Mouse (Mus musculus) neural tube, embryonic 12.5 days (tissue): ENCODE results near the gene Unkl. TPM values are rescaled to one million over a fixed set of nuclear protein-coding genes. Genes with fewer than 3 reads are reported as not detected.
A peak's percentile ranks its signal among the peaks of the same experiment; 100 is the strongest.
"Not testable (repeated sequence)": the region's sequence is repeated elsewhere in the genome, so short reads cannot be mapped to it uniquely, and the experiment has no call there.

Source experiments
- ATAC-seq: fragments of 200-750 bp; cut with Nextera tagmentation; 2 replicates; pipeline ENCODE4 v1.8.0; 2017; ENCODE audit warnings: low read depth, mild to moderate bottlenecking, moderate TSS enrichment, moderate library complexity; ENCODE audit not compliant: low FRiP score
- H3K27ac ChIP-seq: fragments of 300-500 bp; sonication (generic); 2 replicates; pipeline ENCODE4 v1.5.1; 2016
- H3K27me3 ChIP-seq: fragments of 300-500 bp; sonication (generic); replicated peaks from 2 replicates; pipeline ENCODE4 v1.6.1; 2016; ENCODE audit warnings: mild to moderate bottlenecking
- H3K36me3 ChIP-seq: fragments of 300-500 bp; sonication (generic); 2 replicates; pipeline ENCODE4 v1.6.1; 2016; ENCODE audit warnings: mild to moderate bottlenecking
- H3K4me1 ChIP-seq: fragments of 300-500 bp; sonication (generic); 2 replicates; pipeline ENCODE4 v1.6.1; 2016
- H3K4me2 ChIP-seq: fragments of 300-500 bp; sonication (generic); replicated peaks from 2 replicates; pipeline ENCODE4 v1.6.1; 2016; ENCODE audit warnings: mild to moderate bottlenecking
- H3K4me3 ChIP-seq: fragments of 300-500 bp; sonication (generic); 2 replicates; pipeline ENCODE4 v1.5.1; 2016
- H3K9ac ChIP-seq: fragments of 300-500 bp; sonication (generic); 2 replicates; pipeline ENCODE4 v1.6.1; 2016; ENCODE audit warnings: mild to moderate bottlenecking
- H3K9me3 ChIP-seq: fragments of 300-500 bp; sonication (generic); 2 replicates; pipeline ENCODE4 v1.6.1; 2016; ENCODE audit warnings: mild to moderate bottlenecking
- WGBS: fragments of 180-500 bp; shearing (Covaris S2); methylation state at CpG from one replicate; pipeline ENCODE4 v1.1.7; 2016; 5-methylcytosine and 5-hydroxymethylcytosine counted together
- polyA plus RNA-seq: library from polyadenylated mRNA; unstranded; fragments of >200 nt; fragmentation: Nextera tagmentation; extraction: Ambion mirVana; gene quantifications from 2 replicates; pipeline ENCODE4 v1.2.1, GENCODE M21; 2016

Gene Unkl
- polyA plus RNA-seq, 1 experiment from 2014 or later: 9.4 TPM

GRCm38 (mm10) chr17:25222504-25222940 is 34.3 kb downstream of the Unkl start:
- H3K27ac ChIP-seq, H3K9ac ChIP-seq, H3K27me3 ChIP-seq, H3K9me3 ChIP-seq, H3K36me3 ChIP-seq: not testable (repeated sequence)
- peak; percentile 88 for ATAC-seq
- Histone ChIP-seq H3K4me2 (peak overlapping the region; percentile 56), H3K4me3 (peak overlapping the region; percentile 34), H3K4me1 (peaks cover 11% of the 10 kb centered on the region; the same call in 1 of the 2 replicates)
- 13% methylated on average over 19 of the region's 28 CpGs for WGBS

- 56% methylated on average over 6 of the region's 6 CpGs for WGBS
- H3K27ac ChIP-seq: no peak overlapping the region
- H3K9me3 ChIP-seq: no peaks in the 10 kb centered on the region
- H3K9ac ChIP-seq: no peak overlapping the region
- H3K36me3 ChIP-seq: peaks cover 9% of the 10 kb centered on the region; the same call in 1 of the 2 replicates
- ATAC-seq: no peak
- peak overlapping the region; percentile 56 for H3K4me2 ChIP-seq
- peaks cover 11% of the 10 kb centered on the region; the same call in 1 of the 2 replicates for H3K4me1 ChIP-seq
- H3K27me3 ChIP-seq: no peaks in the 10 kb centered on the region
- H3K4me3 ChIP-seq: no peak overlapping the region
Measured at GRCm38 (mm10) chr17:25222951-25223601, 34.9 kb downstream of the Unkl start.

GRCm38 (mm10) chr17:25224586-25225222 is 36.5 kb downstream of the Unkl start:
- 87% methylated on average over 7 of the region's 7 CpGs for WGBS
- H3K9me3 ChIP-seq: no peaks in the 10 kb centered on the region
- H3K27ac ChIP-seq: no peak overlapping the region
- H3K9ac ChIP-seq: no peak overlapping the region
- no peaks in the 10 kb centered on the region for H3K27me3 ChIP-seq
- peaks cover 11% of the 10 kb centered on the region; the same call in 1 of the 2 replicates for H3K4me1 ChIP-seq
- peaks cover 9% of the 10 kb centered on the region for H3K36me3 ChIP-seq
- ATAC-seq: no peak
- H3K4me3 ChIP-seq: no peak overlapping the region
- H3K4me2 ChIP-seq: no peak overlapping the region

GRCm38 (mm10) chr17:25225659-25226058 is 37.5 kb downstream of the Unkl start:
- 86% methylated on average over 4 of the region's 4 CpGs for WGBS
- Histone ChIP-seq H3K4me2 (no peak overlapping the region), H3K4me1 (peaks cover 11% of the 10 kb centered on the region; the same call in 1 of the 2 replicates), H3K27ac (no peak overlapping the region), H3K9ac (no peak overlapping the region), H3K27me3 (no peaks in the 10 kb centered on the region), H3K4me3 (no peak overlapping the region), H3K9me3 (no peaks in the 10 kb centered on the region), H3K36me3 (peaks cover 15% of the 10 kb centered on the region)
- no peak for ATAC-seq

GRCm38 (mm10) chr17:25227991-25228390 is 39.8 kb downstream of the Unkl start:
- Histone ChIP-seq H3K27me3 (no peaks in the 10 kb centered on the region), H3K4me2 (no peak overlapping the region), H3K4me1 (no peaks in the 10 kb centered on the region), H3K9me3 (no peaks in the 10 kb centered on the region), H3K9ac (no peak overlapping the region), H3K27ac (no peak overlapping the region), H3K4me3 (no peak overlapping the region), H3K36me3 (peaks cover 22% of the 10 kb centered on the region)
- WGBS: 90% methylated on average over 5 of the region's 5 CpGs
- no peak for ATAC-seq

- H3K4me1 ChIP-seq, H3K27me3 ChIP-seq, H3K4me3 ChIP-seq, ATAC-seq, H3K9me3 ChIP-seq, H3K27ac ChIP-seq, H3K4me2 ChIP-seq, H3K9ac ChIP-seq: not testable (repeated sequence)
- WGBS: 82% methylated on average over 17 of the region's 17 CpGs
- peaks cover 31% of the 10 kb centered on the region for H3K36me3 ChIP-seq
Measured at GRCm38 (mm10) chr17:25230014-25230655, 41.9 kb downstream of the Unkl start.

- ATAC-seq: no peak
- H3K27me3 ChIP-seq: no peaks in the 10 kb centered on the region
- 92% methylated on average over 3 of the region's 3 CpGs for WGBS
- no peaks in the 10 kb centered on the region for H3K4me1 ChIP-seq
- no peak overlapping the region for H3K4me3 ChIP-seq
- H3K9ac ChIP-seq: no peak overlapping the region
- no peaks in the 10 kb centered on the region for H3K9me3 ChIP-seq
- H3K27ac ChIP-seq: no peak overlapping the region
- peaks cover 36% of the 10 kb centered on the region for H3K36me3 ChIP-seq
- H3K4me2 ChIP-seq: no peak overlapping the region
Measured at GRCm38 (mm10) chr17:25230700-25231099, 42.5 kb downstream of the Unkl start.

GRCm38 (mm10) chr17:25231621-25232020 is 43.4 kb downstream of the Unkl start:
- not testable (repeated sequence) for H3K9me3 ChIP-seq, H3K4me3 ChIP-seq, H3K27me3 ChIP-seq, H3K4me1 ChIP-seq, H3K27ac ChIP-seq, H3K9ac ChIP-seq, ATAC-seq, H3K4me2 ChIP-seq
- 94% methylated on average over 7 of the region's 11 CpGs for WGBS
- peaks cover 38% of the 10 kb centered on the region for H3K36me3 ChIP-seq

- Histone ChIP-seq H3K4me1 (peaks cover 9% of the 10 kb centered on the region), H3K27me3 (no peaks in the 10 kb centered on the region), H3K36me3 (peaks cover 28% of the 10 kb centered on the region), H3K4me3 (no peak overlapping the region), H3K9ac (no peak overlapping the region), H3K9me3 (no peaks in the 10 kb centered on the region), H3K4me2 (no peak overlapping the region), H3K27ac (no peak overlapping the region)
- ATAC-seq: no peak
- 86% methylated on average over 9 of the region's 9 CpGs for WGBS
Measured at GRCm38 (mm10) chr17:25235635-25236034, 47.4 kb downstream of the Unkl start.

- peak within 1 kb of the TSS; percentile 93 for H3K4me3 ChIP-seq
- peak within 1 kb of the TSS; percentile 100 for H3K4me2 ChIP-seq
- peak within 1 kb of the TSS; percentile 92 for H3K9ac ChIP-seq
- peak; percentile 82 for ATAC-seq
- H3K9me3 ChIP-seq: no peaks in the 10 kb centered on the region
- peak within 1 kb of the TSS; percentile 28; the same call in 1 of the 2 replicates for H3K27ac ChIP-seq
- WGBS: under 1% methylated on average over 80 of the region's 80 CpGs
- H3K36me3 ChIP-seq: peaks cover 42% of the 10 kb centered on the region
- H3K27me3 ChIP-seq: no peaks in the 10 kb centered on the region
- peaks cover 20% of the 10 kb centered on the region for H3K4me1 ChIP-seq
Measured at GRCm38 (mm10) chr17:25239695-25240636, 51.8 kb downstream of the Unkl start, which contains the start of the genes Gnptg and Tsr3. Gene Gnptg, minus strand, starts transcription at chr17:25240124. Gene Tsr3, plus strand, starts transcription at chr17:25240170.

- Histone ChIP-seq H3K4me1 (peaks cover 20% of the 10 kb centered on the region), H3K27me3 (no peaks in the 10 kb centered on the region), H3K27ac (no peak overlapping the region), H3K9ac (no peak overlapping the region), H3K4me3 (no peak overlapping the region), H3K4me2 (no peak overlapping the region), H3K36me3 (peaks cover 36% of the 10 kb centered on the region), H3K9me3 (no peaks in the 10 kb centered on the region)
- no peak for ATAC-seq
- WGBS: 89% methylated on average over 11 of the region's 11 CpGs
Measured at GRCm38 (mm10) chr17:25243131-25243780, 55.1 kb downstream of the Unkl start.
